Mouse (Mus musculus): ENCODE results near the gene AL732309.1.

AL732309.1 gene

GRCm38 (mm10) chr2:25223681-25224491 lies 22.8 kb downstream of the AL732309.1 start:
- ATAC-seq (ENCODE audit: insufficient number of reproducible peaks, low FRiP score, low TSS enrichment): peak; percentile 23; the same call in 1 of the 2 replicates

- ATAC-seq (ENCODE audit: insufficient number of reproducible peaks, low FRiP score, low TSS enrichment): no peak
Measured at GRCm38 (mm10) chr2:25221331-25221772, 25.3 kb downstream of the AL732309.1 start.

GRCm38 (mm10) chr2:25218445-25218844 lies 28.2 kb downstream of the AL732309.1 start, which contains the start of gene Fam166a:
Fam166a (plus strand) TSS chr2:25218745.
- no peak for ATAC-seq (ENCODE audit: insufficient number of reproducible peaks, low FRiP score, low TSS enrichment)

DNA sequence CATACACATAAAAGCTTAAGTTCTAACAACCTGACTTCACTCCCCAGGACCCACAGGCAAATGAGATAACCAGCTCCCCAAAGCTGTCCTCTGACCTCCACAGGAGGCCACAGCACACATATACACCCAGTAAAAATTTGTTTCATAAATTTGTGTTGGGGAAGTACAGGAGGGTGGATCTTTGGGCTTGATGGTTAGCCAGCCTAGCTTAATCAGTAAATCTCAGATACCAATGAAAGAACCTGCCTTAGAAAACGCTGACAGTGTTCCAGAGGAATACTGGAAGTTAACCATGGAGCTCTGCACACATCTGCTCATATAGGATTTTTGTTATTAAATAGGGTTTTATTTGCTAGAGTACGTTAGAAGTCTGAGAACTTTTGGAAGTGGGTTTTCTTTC lies 29.0 kb downstream of the AL732309.1 start:
- no peak for ATAC-seq (ENCODE audit: insufficient number of reproducible peaks, low FRiP score, low TSS enrichment)

DNA sequence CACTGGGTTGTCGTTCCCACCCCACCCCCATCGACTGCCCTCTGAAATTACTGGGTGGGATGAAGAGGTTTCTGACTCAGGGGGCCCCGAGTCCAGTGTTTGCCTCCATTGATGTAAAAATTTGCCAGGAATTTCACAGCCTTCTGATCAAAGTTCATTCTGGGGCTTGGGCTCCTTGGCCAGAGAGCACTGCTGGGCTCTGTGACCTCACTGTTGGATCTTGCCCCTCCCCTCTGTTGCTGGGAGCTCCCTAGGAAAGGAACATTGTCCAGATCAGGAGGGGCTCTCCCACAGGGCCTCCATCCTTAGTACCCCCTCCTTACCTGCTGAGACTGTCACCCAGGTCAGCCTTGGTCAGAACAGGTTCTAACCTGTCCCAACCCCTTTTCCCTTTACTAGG lies 32.2 kb downstream of the AL732309.1 start, which contains the start of gene Stpg3:
Gene Stpg3 (minus strand): TSS at position 194 of the 400 bp plus-strand sequence.
- no peak for ATAC-seq (ENCODE audit: insufficient number of reproducible peaks, low FRiP score, low TSS enrichment)

- ATAC-seq (ENCODE audit: insufficient number of reproducible peaks, low FRiP score, low TSS enrichment): no peak
Measured at GRCm38 (mm10) chr2:25213266-25213865, 33.3 kb downstream of the AL732309.1 start.

- ATAC-seq (ENCODE audit: insufficient number of reproducible peaks, low FRiP score, low TSS enrichment): peak; percentile 74; the same call in 1 of the 2 replicates
Measured at GRCm38 (mm10) chr2:25211121-25211670, 35.5 kb downstream of the AL732309.1 start, which contains the start of gene Nelfb. Nelfb (minus strand) TSS chr2:25211489.

GRCm38 (mm10) chr2:25210686-25211085 lies 36.0 kb downstream of the AL732309.1 start:
- no peak for ATAC-seq (ENCODE audit: insufficient number of reproducible peaks, low FRiP score, low TSS enrichment)

GRCm38 (mm10) chr2:25207593-25207992 lies 39.1 kb downstream of the AL732309.1 start:
- ATAC-seq (ENCODE audit: insufficient number of reproducible peaks, low FRiP score, low TSS enrichment): no peak

DNA sequence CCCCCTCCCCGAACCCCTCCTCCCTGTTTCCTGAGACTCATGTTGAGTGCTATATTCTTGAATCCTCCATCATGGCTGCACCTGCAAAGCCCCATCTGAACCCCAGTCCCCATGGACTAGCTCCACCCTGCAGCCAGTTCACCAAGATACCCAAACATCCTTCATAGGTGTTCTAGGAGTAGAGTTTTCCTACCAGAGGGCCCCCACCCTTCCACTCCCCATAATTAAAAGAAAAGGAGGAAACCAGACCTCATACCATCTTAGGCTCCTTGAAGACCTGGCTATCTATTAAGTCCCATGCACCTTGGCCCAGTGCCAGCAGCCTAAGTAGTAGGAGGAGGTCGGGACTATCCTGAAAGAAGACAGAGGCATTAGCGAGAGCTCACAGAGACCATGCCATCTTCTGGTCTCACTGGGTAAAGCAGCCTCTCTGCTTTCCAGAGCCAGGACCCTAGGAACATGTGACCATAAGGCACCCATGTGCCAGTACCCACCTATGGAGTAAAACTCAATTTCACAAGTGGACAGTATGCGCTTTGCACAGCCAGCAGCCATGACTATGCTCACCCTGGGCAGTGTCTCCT lies 42.9 kb downstream of the AL732309.1 start:
- ATAC-seq (ENCODE audit: insufficient number of reproducible peaks, low FRiP score, low TSS enrichment): no peak

GRCm38 (mm10) chr2:25200631-25201030 lies 46.0 kb downstream of the AL732309.1 start:
- no peak for ATAC-seq (ENCODE audit: insufficient number of reproducible peaks, low FRiP score, low TSS enrichment)

DNA sequence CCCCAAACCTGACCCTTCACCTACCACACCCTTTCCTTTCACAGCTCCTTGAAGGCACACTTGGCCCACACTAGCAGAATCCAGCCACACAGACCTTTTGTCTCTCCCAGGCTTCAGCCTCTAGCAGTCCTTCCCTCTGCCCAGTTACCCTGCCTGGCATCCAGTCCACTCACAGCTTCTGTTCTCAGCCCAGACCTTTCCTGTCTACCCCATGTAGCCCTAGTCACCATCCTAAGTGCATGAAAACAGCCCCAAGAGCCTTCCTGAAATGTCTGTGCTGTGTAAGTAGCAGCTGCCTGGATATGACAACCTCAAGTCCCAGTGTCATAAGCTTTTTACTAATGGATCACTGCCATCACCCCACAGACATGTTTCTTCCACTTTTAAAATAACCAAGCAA lies 48.7 kb downstream of the AL732309.1 start:
- ATAC-seq (ENCODE audit: insufficient number of reproducible peaks, low FRiP score, low TSS enrichment): no peak

- ATAC-seq (ENCODE audit: insufficient number of reproducible peaks, low FRiP score, low TSS enrichment): no peak
Measured at GRCm38 (mm10) chr2:25197191-25197590, 49.5 kb downstream of the AL732309.1 start.

GRCm38 (mm10) chr2:25196172-25196954 lies 50.3 kb downstream of the AL732309.1 start, which contains the start of gene Tor4a:
Tor4a (minus strand) TSS chr2:25196886.
- no peak for ATAC-seq (ENCODE audit: insufficient number of reproducible peaks, low FRiP score, low TSS enrichment)

DNA sequence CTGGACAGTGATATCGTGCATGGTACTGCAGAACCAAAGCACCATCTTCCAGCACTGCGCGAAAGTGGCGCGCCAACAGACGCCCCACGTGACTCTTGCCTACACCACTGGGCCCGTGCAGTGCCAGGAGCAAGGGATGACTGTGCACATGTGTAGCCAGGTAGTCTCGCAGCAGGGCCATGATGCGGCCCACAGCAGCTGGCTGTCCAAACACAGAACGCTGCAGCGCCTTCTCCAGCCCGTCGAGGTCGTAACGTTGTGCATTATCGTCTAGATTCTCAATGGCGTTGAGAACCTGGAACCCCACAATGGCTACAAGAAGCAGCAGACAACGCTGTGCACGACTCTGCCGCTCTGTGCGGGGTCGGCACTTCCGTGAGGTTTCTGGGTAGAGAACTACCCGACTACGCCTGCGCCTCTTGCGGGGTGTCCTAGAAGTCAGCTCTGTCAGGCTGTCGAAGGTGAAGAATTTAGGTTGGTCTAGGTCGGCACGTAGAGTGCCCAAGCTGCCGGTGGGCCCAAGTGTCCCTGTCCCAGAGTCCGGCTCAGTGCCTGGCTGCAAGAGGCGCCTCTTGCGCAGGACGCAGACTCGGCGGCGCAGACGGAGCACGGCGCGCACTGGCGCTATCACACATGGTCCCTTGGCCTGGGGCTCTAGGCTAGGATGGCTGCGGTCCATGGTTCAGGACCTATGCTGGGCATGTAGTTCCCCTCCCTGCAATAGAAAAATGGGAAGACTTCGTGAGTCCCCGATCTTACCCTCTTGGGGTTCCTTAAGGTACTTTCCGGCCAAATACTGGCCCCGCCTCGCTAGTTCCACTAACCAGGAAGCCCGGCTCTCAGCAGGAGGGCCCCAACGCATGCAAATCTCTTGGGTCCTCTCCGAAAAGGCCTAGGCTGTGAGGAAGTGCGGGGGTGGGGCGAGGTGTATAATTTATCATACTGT lies 51.2 kb downstream of the AL732309.1 start:
- ATAC-seq (ENCODE audit: insufficient number of reproducible peaks, low FRiP score, low TSS enrichment): no peak
